Mouse (Mus musculus) hindbrain, embryonic 16.5 days (tissue): ENCODE measurements around the gene Rgs7. TPM values are rescaled to one million over a fixed set of nuclear protein-coding genes. Genes with fewer than 3 reads are reported as not detected.

Experiments used
- ATAC-seq: fragments of 200-750 bp; cut with Nextera tagmentation; 2 replicates; pipeline ENCODE4 v1.8.0; 2017; ENCODE audit warnings: moderate TSS enrichment, moderate library complexity
- H3K27ac ChIP-seq: fragments of 300-500 bp; sonication (generic); 2 replicates; pipeline ENCODE4 v1.5.1; 2014; ENCODE audit warnings: low read depth, mild to moderate bottlenecking, control low read depth, low read length, moderate library complexity
- H3K27me3 ChIP-seq: fragments of 300-500 bp; sonication (generic); replicated peaks from 2 replicates; pipeline ENCODE4 v1.6.1; 2014; ENCODE audit warnings: low read length; ENCODE audit not compliant: control insufficient read depth, insufficient read depth
- H3K36me3 ChIP-seq: fragments of 300-500 bp; sonication (generic); 2 replicates; pipeline ENCODE4 v1.6.1; 2014; ENCODE audit warnings: mild to moderate bottlenecking, low read length, moderate library complexity, mixed read lengths; ENCODE audit not compliant: control insufficient read depth, insufficient read depth
- H3K4me1 ChIP-seq: fragments of 300-500 bp; sonication (generic); 2 replicates; pipeline ENCODE4 v1.6.1; 2014; ENCODE audit warnings: low read depth, low read length; ENCODE audit not compliant: control insufficient read depth, insufficient read depth
- H3K4me2 ChIP-seq: fragments of 300-500 bp; sonication (generic); 2 replicates; pipeline ENCODE4 v1.6.1; 2014; ENCODE audit warnings: mild to moderate bottlenecking, low read length, control low read depth, moderate library complexity
- H3K4me3 ChIP-seq: fragments of 300-500 bp; sonication (generic); 2 replicates; pipeline ENCODE4 v1.5.1; 2014; ENCODE audit warnings: mild to moderate bottlenecking, low read length, control low read depth, moderate library complexity
- H3K9ac ChIP-seq: fragments of 300-500 bp; sonication (generic); 2 replicates; pipeline ENCODE4 v1.6.1; 2014; ENCODE audit warnings: low read depth, mild to moderate bottlenecking, control low read depth, low read length, moderate library complexity
- H3K9me3 ChIP-seq: fragments of 300-500 bp; sonication (generic); 2 replicates; pipeline ENCODE4 v1.6.1; 2014; ENCODE audit warnings: mild to moderate bottlenecking, low read length, moderate library complexity; ENCODE audit not compliant: control insufficient read depth
- WGBS: fragments of 180-500 bp; shearing (Covaris S2); extraction: QIAGEN DNeasy Blood & Tissue Kit; methylation state at CpG from one replicate; pipeline ENCODE4 v1.1.7; 2014; 5-methylcytosine and 5-hydroxymethylcytosine counted together
- polyA plus RNA-seq: library from polyadenylated mRNA; unstranded; fragments of >200 nt; fragmentation: Nextera tagmentation; extraction: Ambion mirVana; gene quantifications from 2 replicates; pipeline ENCODE4 v1.2.1, GENCODE M21; 2015

Gene Rgs7
- polyA plus RNA-seq, 1 experiment from 2014 or later: 46.5 TPM

DNA sequence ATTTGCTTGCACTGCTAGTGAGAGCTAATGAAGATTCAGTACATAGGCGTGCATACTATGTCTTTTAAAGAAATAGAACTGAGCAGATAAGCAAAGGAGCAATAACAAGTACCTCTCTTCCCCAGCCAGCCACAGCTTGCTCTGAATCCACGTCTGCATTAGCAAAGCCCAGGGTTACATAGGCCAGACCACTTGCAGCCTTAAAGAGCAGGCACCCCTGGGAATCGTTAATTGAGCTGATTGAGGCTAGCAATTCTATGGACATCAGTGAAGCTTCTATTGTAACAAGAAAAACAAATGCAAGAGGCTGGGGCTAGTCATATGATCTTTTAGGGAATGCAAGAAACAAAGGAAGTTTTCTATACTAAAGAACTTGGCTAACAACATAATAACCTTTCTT lies 81.9 kb downstream of the Rgs7 start:
- H3K27me3 ChIP-seq: no peaks in the 10 kb centered on the region
- H3K9me3 ChIP-seq: no peaks in the 10 kb centered on the region
- no peak overlapping the region for H3K9ac ChIP-seq
- H3K27ac ChIP-seq: no peak overlapping the region
- no peak for ATAC-seq
- H3K4me2 ChIP-seq: no peak overlapping the region
- no peak overlapping the region for H3K4me3 ChIP-seq
- no peaks in the 10 kb centered on the region for H3K4me1 ChIP-seq
- H3K36me3 ChIP-seq: no peaks in the 10 kb centered on the region
- WGBS: 29% methylated on average over 3 of the region's 3 CpGs

DNA sequence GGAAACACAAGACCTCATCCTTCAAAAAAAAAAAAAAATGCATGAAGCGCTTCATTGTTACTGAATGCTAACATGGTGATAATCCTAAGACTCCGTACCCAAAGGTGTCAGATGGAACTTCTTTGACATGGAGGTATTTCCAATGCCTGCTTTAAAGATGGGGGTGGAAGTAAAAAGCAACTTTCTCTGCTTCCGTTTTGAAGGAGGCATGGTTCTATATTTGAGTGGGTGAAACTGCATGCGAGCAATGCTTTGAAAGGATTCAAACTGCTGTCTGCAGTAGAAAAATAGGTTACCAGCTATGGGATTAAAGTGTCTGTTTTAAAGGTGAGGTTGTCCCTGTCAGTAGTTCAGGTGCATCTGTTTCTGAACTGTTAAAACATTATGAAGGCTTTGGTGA lies 100.4 kb downstream of the Rgs7 start:
- H3K4me3 ChIP-seq: no peak overlapping the region
- H3K27me3 ChIP-seq: no peaks in the 10 kb centered on the region
- no peaks in the 10 kb centered on the region for H3K4me1 ChIP-seq
- H3K9ac ChIP-seq: no peak overlapping the region
- no peak overlapping the region for H3K4me2 ChIP-seq
- no peak overlapping the region for H3K27ac ChIP-seq
- no peaks in the 10 kb centered on the region for H3K9me3 ChIP-seq
- no peak for ATAC-seq
- WGBS: 87% methylated on average over 4 of the region's 4 CpGs
- H3K36me3 ChIP-seq: no peaks in the 10 kb centered on the region

GRCm38 (mm10) chr1:175389250-175389649 lies 103.0 kb downstream of the Rgs7 start:
- Histone ChIP-seq H3K27me3 (no peaks in the 10 kb centered on the region), H3K4me3 (no peak overlapping the region), H3K9me3 (no peaks in the 10 kb centered on the region), H3K4me2 (no peak overlapping the region), H3K9ac (no peak overlapping the region), H3K4me1 (peaks cover 10% of the 10 kb centered on the region), H3K27ac (no peak overlapping the region), H3K36me3 (no peaks in the 10 kb centered on the region)
- WGBS: 74% methylated on average over 5 of the region's 5 CpGs
- no peak for ATAC-seq

GRCm38 (mm10) chr1:175385581-175386235 lies 106.6 kb downstream of the Rgs7 start:
- peak; percentile 94 for ATAC-seq
- peaks cover 10% of the 10 kb centered on the region for H3K4me1 ChIP-seq
- H3K27me3 ChIP-seq: no peaks in the 10 kb centered on the region
- no peak overlapping the region for H3K9ac ChIP-seq
- 4% methylated on average over 3 of the region's 3 CpGs for WGBS
- no peaks in the 10 kb centered on the region for H3K9me3 ChIP-seq
- no peaks in the 10 kb centered on the region for H3K36me3 ChIP-seq
- H3K27ac ChIP-seq: peak overlapping the region; percentile 20; the same call in 1 of the 2 replicates
- no peak overlapping the region for H3K4me3 ChIP-seq
- 0 out of 2 replicates have a peak overlapping the region, but pooled peaks have one; percentile 5 for H3K4me2 ChIP-seq

GRCm38 (mm10) chr1:175372571-175372970 lies 119.7 kb downstream of the Rgs7 start:
- no peaks in the 10 kb centered on the region for H3K4me1 ChIP-seq
- H3K9ac ChIP-seq: no peak overlapping the region
- H3K27ac ChIP-seq: no peak overlapping the region
- no peak overlapping the region for H3K4me2 ChIP-seq
- no peaks in the 10 kb centered on the region for H3K36me3 ChIP-seq
- H3K27me3 ChIP-seq: no peaks in the 10 kb centered on the region
- no peak overlapping the region for H3K4me3 ChIP-seq
- ATAC-seq: no peak
- no peaks in the 10 kb centered on the region for H3K9me3 ChIP-seq

- Histone ChIP-seq H3K4me3 (no peak overlapping the region), H3K27ac (no peak overlapping the region), H3K36me3 (no peaks in the 10 kb centered on the region), H3K4me1 (no peaks in the 10 kb centered on the region), H3K27me3 (no peaks in the 10 kb centered on the region), H3K9me3 (no peaks in the 10 kb centered on the region), H3K9ac (no peak overlapping the region), H3K4me2 (no peak overlapping the region)
- 84% methylated on average over 2 of the region's 2 CpGs for WGBS
- ATAC-seq: no peak
Observed at GRCm38 (mm10) chr1:175368062-175368461, 124.2 kb downstream of the Rgs7 start.

GRCm38 (mm10) chr1:175363606-175364005 lies 128.7 kb downstream of the Rgs7 start:
- Histone ChIP-seq H3K27me3 (no peaks in the 10 kb centered on the region), H3K4me3 (no peak overlapping the region), H3K9ac (no peak overlapping the region), H3K4me2 (no peak overlapping the region), H3K9me3 (no peaks in the 10 kb centered on the region), H3K4me1 (no peaks in the 10 kb centered on the region), H3K36me3 (no peaks in the 10 kb centered on the region), H3K27ac (no peak overlapping the region)
- ATAC-seq: no peak
- 63% methylated on average over 3 of the region's 3 CpGs for WGBS

- ATAC-seq: no peak
- Histone ChIP-seq H3K27me3 (no peaks in the 10 kb centered on the region), H3K9me3 (no peaks in the 10 kb centered on the region), H3K4me3 (no peak overlapping the region), H3K36me3 (no peaks in the 10 kb centered on the region), H3K4me2 (no peak overlapping the region), H3K27ac (no peak overlapping the region), H3K4me1 (no peaks in the 10 kb centered on the region), H3K9ac (no peak overlapping the region)
- 62% methylated on average over 7 of the region's 7 CpGs for WGBS
Observed at GRCm38 (mm10) chr1:175359411-175360366, 132.6 kb downstream of the Rgs7 start.

- Histone ChIP-seq H3K4me2 (no peak overlapping the region), H3K36me3 (no peaks in the 10 kb centered on the region), H3K4me3 (no peak overlapping the region), H3K4me1 (no peaks in the 10 kb centered on the region), H3K9me3 (no peaks in the 10 kb centered on the region), H3K27me3 (no peaks in the 10 kb centered on the region), H3K27ac (no peak overlapping the region), H3K9ac (no peak overlapping the region)
- 84% methylated on average over 4 of the region's 4 CpGs for WGBS
- ATAC-seq: no peak
Observed at GRCm38 (mm10) chr1:175352921-175353320, 139.4 kb downstream of the Rgs7 start.
